Mouse (Mus musculus) liver, postnatal 0 days (tissue): ENCODE data around the gene Exog.

Experiments used
- CTCF ChIP-seq: sonication (generic); IDR thresholded peaks from 2 replicates; pipeline ENCODE4 v1.5.1; 2016; ENCODE audit warnings: antibody characterized with exemption, low read depth
- EP300 ChIP-seq: IDR thresholded peaks from 2 replicates; pipeline ENCODE4 v1.6.1; 2016; ENCODE audit warnings: antibody characterized with exemption, low read depth, mild to moderate bottlenecking

- TF ChIP-seq CTCF (peak; percentile 52), EP300 (no peak)
Observed at GRCm38 (mm10) chr9:119465595-119465994, 20.9 kb downstream of the Exog start.
